Mouse (Mus musculus) embryo, embryonic 10 days (tissue): ENCODE measurements at regions not wholly inside any gene's neighbourhood (a gene's known extent, or its start where the extent isn't known, plus 50 kb on each side); places are given as distances from the start of the nearest gene placed in this dataset.
"Not testable (repeated sequence)": the region's sequence is repeated elsewhere in the genome, so short reads cannot be mapped to it uniquely, and the experiment has no call there.

Experiments
- DNase-seq: peaks from one replicate; pipeline ENCODE4 v3.0.0-alpha.2; 2015; ENCODE audit warnings: low spot score

DNA sequence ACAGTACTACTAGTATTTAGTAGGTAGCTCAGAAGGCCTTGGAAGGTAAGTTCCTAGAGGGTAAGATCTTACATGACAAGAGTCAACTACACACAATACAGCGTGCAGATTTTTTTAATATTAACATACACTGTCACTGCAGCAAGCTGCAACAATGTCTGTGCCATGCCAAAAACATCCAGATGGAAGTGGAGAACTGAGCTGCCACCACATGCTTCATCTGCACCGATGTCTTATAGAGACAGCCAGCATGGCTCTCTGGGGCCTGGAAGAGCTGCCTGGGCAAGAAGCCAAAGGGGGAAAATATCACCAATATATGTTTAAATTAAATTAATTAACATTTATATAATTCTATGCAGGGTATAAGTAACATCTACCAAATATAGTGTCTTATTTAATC, 795.3 kb downstream of the Cypt12 start:
- DNase-seq, result no peak

DNA sequence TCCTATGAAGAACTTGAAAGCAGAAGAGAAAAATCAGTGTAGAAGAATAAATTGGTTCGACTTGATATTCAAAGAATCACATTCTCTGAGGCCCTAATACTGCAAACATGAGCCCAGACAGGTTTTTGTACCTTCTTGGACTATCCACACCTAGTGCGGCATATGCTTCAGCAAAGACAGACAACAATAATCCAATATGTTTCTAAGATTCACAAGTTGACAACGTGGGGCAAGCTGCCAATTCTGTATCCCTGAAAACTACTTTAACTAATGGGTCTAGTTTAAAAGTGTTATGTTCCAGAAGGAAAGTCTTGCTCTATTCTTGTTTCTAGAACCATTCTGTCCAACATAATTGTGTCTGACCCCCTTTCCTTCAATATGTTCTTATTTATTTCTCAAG, 796.0 kb downstream of the Cypt12 start:
- no peak for DNase-seq

DNA sequence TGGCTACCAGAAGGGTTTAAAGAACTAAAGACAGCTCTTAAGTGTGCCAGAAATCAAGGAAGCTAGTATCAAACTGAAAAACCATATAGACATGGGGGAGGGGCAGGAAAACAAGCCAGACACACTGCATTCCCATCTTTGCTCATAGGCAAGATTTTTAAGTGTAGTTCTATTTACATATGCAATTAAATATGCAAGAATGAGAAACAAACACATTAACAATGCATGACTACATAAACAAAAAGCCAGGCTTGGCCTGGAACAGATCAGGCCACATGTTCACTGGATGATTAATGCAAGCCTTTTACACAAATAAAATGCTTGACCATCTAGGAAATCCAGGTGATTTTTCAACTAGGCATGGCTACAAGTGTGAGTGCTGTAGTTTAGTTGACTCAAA, 798.0 kb downstream of the Cypt12 start:
- no peak for DNase-seq

DNA sequence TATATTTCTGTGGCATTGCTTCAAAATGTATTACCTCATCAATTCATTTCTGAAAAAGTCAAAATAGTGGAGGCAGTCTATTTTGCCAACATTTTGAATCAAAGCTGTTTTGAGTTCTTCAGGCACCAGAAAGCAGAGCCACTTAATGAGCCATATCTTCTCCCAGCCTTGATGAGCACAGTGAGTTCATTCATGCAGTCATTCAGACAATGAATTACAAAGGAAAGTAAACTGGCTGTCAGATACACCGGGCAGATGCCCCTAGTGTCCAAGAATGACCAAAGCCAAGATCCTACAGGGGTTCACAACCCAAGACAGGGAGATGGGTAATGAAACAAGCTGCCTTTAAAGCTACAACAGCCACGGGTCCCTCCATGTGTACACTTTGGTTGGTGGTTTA, 798.7 kb downstream of the Cypt12 start:
- no peak for DNase-seq

DNA sequence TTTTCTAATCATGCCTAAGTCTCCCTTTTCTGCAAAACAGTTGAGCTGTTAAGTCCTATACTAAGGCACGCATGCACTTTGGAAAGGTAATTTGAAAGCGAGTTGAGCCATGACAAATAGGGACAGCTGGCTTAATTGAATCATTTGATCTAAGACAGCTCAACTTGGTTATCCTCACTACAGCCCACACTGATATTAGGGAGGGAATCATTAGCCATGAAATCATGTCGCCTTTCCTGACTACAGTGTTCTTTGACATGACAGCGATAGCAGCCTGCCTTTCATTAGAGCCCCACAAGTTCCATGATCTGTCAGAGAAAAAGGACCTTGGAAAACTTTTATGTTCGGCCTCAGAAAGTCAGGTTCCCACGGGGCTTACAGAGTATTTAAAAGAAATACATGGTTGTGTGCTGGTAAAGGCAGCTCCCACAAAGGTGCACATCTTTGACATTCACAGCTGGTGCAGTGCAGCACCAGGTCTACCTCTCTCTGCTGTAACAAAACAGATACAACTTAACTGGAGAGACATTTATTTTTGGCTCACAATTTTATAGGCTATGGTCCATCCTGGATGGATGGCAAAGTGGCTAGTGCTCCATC, 803.5 kb downstream of the Cypt12 start:
- DNase-seq, result no peak

DNA sequence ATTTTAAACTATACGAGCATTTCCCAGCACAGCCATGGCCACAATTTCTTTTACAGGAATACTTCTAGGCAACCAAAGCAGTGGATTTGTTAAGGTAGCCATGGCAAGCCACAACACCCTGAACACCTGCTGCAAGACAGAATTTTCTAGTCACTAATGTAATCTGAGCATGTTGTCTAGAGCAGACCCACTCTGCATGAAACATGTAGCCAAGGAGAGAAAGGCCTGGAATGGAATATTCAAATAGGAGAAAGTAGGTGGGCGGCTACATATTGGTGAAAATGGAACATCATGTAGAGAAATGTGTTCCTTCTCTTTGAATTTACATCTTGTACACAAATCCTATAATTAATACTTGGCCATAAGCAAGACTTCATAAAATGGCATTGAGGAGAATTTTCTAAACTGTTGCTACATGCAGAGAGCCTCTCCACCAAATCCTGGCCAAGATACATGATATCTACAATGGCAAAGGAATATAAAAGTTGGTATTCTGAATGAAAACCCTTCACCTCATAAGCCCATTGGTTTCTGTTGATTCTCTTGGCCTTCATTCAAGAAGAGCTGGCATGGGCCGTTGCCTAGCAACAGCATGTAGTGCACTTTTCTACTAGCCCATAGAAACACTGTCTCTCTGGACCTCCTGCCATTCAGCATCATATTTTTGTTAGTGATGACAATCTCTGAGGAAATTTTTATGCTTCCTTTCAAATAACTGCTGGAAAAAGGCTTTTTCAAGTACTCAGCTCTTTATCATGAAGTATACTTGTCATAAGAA, 816.3 kb downstream of the Cypt12 start:
- DNase-seq, result no peak

DNA sequence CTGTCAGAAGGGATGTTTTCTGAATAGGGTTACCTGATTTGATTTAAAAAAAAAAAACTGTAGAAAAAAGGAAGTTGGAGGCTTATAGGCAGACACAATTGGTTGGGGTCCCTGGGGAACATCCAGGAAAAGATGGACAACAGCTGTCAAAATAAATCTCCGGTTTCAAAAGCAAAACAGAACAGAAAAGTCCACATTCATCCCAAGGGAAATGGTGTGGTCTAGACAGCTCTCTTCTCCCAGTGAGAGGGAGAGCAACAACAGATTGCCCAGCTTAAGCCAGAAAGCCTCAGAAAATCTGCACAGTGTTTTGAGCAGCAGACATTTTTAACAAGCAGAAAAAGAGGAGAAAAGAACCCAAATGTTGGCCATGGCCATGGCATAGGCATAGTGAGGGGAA, 830.3 kb downstream of the Cypt12 start:
- DNase-seq, result peak; percentile 52

DNA sequence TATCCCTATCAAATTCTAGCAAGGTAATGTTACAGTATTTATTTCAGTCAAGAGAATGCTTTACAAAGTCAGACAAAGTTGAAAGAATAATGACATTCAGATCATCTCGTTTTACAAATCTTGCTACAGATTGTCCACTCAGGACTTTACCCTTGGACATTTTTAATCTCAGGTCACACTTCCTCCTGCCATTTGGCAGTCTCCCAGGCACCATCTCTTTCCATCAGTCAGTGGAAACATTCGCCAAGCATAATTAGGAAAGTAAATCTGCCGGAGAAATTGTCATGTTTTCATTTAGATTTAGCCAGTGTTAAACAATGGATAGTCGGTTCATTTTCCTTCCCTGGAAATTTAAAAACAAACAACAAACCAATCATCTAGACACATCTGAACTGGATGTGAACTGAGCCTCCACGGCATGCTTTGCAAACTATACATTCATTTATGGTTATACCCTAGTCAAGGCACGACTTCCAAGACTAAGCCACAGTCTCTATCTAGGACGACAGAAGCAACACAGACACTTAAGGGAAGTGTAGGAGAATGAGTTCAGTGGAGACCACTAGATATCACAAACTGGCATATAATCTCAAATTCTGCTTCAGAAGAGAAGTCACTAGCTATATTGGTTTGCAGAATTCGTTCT, 839.4 kb downstream of the Cypt12 start:
- no peak for DNase-seq

DNA sequence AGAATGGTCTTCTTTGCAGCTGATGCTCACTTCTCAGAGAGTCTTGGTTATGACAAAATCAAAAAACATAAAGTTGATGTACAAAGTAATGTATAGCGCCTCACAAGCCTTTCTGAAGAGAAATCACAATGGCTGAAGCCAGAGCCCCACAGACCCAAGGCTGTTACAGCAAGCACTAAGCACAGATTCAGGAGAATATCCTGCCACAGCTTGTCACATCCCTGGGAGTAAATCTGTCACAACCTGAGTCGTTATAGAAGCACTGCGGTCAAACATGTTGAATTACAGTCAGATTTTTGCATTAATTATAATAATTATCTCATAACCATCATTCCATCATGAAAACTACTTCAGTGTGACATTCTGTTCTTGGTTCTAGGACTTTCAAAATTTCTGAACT, 825.7 kb downstream of the 1700064H15Rik start:
- DNase-seq, result no peak

DNA sequence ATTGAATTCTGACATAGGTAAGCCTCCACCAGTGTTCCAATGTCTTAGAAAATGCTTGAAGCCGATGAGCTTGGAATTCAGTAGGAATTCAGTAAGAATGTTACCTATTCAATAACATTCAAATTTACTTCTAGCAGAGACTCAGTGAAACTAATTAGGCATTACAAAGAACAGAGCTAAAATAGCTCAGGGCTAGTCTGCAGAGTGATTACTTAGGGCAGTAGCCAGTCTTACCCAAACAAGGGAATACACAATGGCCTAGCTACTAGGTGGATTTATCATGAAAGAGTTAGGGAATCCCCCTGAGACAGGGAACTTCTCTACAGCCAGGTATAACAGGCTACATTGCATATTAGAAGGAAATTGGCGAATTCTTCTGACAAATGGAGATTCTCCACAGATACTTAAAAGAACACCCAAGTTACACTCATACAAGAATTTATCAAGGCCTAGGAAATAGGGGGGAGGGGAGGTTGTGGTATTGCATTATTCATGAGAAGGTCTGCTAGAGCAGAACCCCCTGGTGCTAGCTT, 799.6 kb downstream of the 1700064H15Rik start:
- DNase-seq, result not testable (repeated sequence)

DNA sequence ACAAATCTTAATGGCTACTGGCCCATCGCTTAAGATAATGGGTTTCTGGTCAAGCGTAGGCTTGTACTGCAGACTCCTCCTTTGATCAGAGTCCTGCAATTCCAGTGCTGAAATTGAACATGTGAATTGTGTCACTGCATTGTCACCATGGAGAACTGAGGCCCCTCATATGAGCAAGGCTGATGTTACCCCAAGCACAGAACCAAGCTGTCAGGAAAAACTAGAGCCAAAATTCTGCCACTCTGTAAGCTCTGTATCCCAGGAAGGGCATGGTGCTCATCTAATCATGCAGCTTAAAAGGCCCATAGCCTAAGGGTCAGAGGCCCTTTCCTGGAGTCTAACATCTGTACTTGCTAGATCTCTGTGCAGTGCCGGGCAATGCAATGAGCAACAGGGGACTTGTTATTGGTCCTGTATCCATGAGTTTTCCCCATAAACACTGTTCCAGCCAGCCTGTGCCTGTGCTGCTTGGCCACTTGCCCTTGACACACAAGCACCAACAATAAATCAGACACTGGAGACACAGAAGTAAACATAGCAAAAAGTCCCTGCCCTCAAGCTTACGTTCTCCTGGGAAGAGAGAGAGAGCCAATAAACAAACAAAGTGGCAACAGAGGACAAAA, 760.2 kb downstream of the 1700064H15Rik start:
- peak; percentile 18 for DNase-seq

DNA sequence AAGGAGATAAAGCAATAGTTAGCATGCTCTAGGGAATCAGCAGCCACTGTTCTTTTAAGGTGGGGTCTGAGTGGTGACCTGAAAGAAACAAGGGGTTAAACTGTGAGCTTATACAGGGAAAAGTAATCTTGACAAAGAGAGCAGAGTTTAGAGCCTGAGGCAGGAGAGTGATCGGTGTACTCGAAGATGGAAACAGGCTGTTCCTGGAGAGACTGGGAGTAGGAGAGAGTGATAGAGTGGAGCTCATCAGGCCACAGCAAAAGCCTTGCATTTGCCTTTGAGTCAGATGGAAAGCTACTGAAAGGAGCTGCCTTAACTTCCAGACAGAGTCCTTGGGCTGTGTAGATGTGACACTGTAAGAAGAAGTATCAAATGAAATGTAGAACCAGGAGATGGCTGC, 759.7 kb downstream of the 1700064H15Rik start:
- no peak for DNase-seq

DNA sequence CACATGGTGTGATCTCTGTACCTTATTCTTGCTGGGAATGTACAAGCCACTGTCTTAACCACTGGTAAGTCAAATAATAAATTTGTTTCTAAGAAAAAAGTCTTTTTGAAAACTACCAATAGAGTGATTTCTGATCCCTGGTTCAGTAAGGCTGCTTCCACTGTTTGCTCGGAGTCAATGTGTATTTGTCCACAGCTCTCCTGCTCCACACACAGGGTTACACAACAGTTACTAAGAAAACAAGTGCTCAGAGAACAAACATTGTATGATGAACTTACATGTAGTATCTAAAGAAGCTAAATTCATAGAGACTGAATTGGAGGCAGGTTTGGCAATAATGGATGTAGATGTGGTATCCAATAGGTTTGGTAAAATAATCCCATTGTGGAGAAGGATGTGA, 751.4 kb downstream of the 1700064H15Rik start:
- no peak for DNase-seq

DNA sequence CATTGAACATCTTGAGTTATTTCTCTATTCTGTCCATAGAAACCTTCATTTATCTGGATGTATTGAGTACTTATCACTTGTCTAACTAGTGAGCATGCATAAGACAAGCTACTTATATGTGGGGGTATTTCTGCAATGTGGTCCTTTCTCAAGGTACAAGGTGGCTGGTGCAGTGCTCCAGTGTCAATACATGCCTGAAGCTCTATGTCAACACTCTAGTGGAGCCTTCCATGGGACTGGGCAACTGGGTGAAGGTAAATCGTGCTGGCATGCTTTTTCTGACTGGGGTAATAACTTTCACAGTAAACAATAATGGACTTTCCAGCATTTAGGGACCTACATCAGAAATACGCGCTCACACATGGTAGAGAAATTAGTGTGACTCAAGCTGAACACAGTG, 750.9 kb downstream of the 1700064H15Rik start:
- DNase-seq, result no peak

DNA sequence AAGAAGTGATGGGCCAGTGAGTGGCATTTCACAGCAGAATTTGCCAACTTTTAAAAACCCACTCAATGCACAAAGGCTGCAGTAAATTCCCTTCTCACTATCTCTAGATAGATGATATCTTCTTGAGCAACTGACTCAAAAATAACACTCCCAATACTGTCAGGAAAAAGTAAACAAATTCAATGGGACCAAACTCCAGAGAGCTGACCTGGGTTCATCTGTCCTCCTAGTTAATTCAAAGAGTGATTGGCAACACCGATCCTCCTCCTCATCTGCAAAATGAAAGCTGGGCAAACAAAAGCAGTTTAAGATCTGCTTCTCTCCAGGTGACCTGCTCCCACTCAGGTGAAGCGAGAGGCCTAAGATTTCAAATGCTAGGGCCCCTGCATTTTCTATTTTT, 747.3 kb downstream of the 1700064H15Rik start:
- DNase-seq, result no peak

DNA sequence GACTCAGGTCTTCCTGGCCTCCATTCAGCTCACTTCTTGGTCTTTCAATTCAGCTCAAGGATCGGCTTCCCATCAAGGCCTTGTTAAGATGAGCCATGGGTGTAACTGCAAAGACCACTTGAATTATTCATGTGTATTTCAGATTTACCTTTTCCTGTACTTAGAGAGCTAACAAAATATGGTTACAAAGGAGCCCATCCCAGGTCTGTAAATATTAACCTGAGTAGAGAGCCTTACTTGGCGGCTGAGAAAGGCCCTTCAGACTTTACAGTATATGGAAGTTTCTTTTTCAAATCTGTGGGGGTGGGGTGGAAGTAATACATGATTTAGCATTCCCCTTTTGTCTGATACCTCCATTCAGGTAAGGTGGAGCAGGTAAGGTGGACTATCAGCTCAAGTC, 735.7 kb downstream of the 1700064H15Rik start:
- DNase-seq, result no peak

DNA sequence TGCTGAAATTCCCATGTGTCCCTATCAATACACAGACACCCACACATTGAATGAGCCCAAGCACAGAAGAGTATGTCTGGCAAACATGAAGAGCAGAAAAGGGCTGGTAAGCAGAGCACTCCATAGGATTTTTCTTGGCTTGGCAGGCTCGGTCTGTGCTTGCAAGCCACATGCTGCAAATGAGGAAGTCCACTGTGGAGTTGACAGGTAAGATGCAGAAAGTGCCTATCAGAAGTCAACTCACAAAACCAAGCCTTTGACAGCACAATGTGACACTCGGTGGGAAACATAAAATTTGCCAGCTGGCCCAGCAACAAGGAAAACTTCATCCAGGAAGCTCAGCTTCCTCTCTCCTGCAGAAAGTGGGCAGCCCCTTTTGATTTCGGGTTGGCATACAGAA, 722.7 kb downstream of the 1700064H15Rik start:
- no peak for DNase-seq

DNA sequence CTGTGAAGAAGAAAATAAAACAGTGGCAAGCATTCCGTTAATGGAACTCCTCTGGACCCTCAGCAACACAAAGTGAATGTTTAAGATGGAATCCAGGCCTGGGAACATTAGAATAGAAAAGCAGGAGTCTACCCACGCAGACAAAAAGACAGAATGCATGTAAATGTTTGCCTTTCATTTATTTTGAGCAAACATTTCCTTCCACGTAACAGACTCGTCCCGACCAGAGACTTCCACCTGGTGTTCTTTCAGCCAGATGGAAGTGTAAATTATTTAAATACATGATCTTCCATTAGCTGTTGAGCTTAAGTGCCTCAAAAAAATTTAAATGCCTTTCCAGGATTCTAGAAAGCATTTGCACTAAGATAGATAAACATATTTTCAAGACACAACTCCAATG, 722.3 kb downstream of the 1700064H15Rik start:
- DNase-seq, result no peak

DNA sequence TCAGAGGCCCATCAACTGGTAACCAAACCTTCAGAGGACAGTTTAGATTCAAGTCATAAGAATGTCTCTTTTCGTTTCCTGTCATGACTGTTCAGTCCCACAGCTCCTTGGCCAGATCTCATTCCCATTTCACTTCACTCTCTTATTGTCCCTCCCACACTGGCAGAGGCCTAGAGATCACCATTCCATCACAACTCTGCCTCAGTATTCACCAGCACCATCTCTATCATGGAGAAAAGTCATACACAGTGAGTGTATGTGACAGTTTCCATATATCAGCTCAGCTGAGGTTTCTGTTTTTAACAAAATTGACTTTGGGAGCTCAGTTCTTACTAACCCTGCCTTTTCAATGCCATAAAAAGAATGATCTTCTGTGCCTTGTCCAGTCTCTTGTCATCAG, 719.7 kb downstream of the 1700064H15Rik start:
- no peak for DNase-seq

DNA sequence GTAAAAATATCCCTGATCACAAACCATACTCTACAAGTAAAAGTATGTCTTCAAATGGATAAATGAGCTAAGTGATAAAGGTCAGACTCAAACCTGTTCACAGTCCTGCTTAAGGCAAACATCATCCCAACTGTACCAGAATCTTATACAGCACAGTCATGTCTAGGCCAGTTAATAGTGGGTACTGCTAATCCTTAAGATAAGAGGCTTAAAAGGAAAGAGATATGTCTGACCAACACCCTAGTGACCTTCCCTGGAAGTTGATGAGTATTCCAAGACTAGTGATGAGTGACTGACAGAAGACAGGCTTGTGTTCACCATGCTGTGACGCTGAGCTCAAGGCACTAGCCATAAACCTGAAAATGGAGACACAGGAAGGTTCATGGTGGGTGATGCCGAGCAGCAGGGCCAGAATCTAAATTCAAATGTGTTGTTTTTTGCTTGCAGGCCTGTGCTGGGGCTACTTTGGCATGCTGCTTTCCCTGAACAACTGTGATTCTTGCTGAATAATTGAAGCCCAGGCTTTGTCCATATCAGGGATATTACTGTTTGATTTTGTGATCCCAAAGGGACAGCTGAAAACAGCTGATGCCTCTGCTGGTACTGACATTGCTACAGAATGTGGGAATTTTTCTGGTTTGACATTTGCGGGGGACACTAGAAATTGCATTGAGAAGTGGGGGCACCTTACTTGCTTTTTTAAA, 699.9 kb downstream of the 1700064H15Rik start:
- DNase-seq, result no peak

DNA sequence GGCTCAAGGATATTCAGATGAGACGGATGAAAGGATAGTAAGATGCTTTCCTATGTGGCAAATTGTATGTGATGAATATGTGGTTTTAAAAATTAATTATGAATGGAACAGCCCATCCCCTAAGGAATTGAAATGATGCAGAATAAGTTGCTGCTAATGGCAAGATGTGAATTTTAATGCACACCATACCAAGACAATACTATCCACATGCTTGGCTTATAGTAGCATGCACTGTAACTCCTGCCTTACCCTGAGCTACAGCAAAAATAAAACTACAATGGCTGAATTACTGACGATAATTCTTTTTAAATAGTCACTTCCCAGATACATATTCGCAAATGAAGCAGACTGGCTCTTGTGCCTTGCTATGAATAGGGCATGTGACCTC, 699.4 kb downstream of the 1700064H15Rik start:
- no peak for DNase-seq
